Mouse (Mus musculus) layer of hippocampus, adult 11-12 months (tissue): Measurements from ENCODE around the gene Cabp4.

Source experiments
- DNase-seq: peaks from one replicate; pipeline ENCODE4 v3.0.0; 2022; ENCODE audit warnings: low spot score

The Cabp4 gene

GRCm38 (mm10) chr19:4164721-4165120, 20.9 kb upstream of the Cabp4 start:
- DNase-seq, result no peak

DNA sequence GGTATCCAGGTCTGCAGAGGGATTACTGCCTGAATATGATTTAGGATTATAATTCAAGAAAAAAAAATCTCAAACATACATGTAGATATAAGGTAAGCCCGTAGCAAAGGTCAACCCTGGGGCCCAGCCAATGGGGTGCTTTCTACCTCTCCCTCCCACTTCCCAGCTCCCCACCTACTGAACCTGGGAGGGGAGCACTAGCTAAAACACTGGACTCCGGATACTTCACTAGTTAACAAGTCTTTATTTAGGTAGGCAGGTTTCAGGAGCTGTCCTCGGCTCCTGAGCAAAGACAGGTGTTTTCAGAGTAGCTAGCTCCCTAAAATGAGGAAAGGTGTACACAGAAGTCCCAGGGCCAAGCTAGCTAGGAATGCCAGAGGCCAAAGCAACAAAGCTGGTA, 20.3 kb upstream of the Cabp4 start:
- no peak for DNase-seq

GRCm38 (mm10) chr19:4163543-4163887, 19.7 kb upstream of the Cabp4 start:
- DNase-seq, result no peak

GRCm38 (mm10) chr19:4162646-4163542, 19.1 kb upstream of the Cabp4 start, which contains the start of gene Rps6kb2:
Gene Rps6kb2, minus strand, starts transcription at chr19:4163354.
- peak; percentile 98 for DNase-seq

GRCm38 (mm10) chr19:4159049-4159448, 15.2 kb upstream of the Cabp4 start:
- DNase-seq, result no peak

DNA sequence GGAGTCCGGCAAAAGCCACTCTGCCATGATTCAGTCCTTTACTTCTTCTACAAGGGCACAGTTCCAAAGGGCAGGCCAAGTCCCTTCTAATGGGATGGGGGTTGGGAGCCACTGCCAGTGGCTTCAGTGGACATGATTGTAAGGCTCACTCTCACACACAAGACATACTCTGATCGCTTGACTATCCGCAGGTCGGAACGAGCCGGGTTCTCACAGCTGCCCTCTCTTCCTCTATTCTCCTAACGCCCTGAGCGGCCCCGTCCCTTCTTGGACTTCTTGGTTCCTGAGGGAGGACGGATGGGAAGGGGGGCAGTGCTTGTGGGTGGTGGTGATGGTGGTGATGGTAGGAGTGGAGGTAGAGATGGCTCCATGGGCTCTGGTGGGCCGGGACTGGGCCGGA, 12.9 kb upstream of the Cabp4 start:
- no peak for DNase-seq

- no peak for DNase-seq
Measured at GRCm38 (mm10) chr19:4156073-4156579, 12.3 kb upstream of the Cabp4 start.

- no peak for DNase-seq
Measured at GRCm38 (mm10) chr19:4155223-4156072, 11.6 kb upstream of the Cabp4 start.

- no peak for DNase-seq
Measured at GRCm38 (mm10) chr19:4154437-4155222, 10.8 kb upstream of the Cabp4 start.

DNA sequence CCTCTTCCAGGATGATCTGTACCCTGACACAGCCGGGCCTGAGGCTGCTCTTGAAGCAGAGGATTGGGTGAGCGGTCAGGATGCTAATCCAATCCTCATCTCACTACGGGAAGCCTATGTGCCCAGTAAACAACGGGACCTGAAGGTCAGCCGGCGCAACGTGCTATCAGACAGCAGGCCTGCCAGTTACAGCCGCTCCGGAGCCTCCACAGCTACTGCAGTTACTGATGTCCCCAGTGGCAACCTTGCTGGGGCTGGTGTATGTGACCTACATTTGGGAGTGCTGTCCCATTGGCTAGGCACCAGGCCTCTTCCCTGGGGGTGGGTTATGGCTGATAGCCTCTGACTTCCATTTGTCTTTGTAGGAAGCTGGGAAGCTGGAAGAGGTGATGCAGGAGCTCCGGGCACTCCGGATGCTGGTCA, 9.4 kb upstream of the Cabp4 start, which contains the start of gene Ptprcap:
TSS of gene Ptprcap (plus strand) at position 373 of the 423 bp plus-strand sequence.
- DNase-seq, result no peak

DNA sequence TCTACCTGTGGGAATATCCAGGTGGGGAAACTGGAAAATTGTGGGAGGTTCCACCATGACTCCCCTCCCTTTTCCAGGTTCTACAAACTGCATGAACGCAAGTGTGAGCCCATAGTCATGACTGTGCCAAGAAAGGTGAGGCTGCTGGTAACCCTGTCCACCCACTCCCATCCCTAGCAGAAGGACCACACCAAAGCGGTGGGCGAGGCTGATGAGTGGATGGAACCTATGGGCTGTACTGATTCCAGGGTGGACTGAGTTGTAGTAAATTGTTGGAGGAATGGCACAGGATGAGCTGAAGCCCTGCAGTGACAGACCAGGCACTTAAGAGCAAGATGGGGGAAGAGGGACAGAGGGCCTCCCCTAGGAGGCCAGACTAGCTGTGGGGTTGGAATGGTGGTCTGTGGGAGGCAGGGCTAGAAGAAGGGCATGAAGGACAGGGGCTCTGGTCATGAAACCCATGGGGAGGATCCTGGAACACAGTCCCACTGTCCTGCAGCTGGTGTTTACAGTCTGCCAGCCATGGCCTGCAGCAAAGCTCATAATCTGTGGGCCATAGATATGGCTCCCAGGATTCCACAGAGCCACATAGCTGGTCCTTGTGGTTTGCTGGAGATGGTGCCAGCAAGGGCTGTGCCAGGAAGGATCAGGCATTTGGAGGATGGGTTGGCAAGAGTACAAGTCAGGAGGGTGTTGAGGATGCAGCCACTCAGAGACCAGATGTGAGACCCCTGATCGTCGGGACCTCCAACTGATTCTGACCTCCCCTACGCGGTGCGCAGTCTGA, 8.8 kb upstream of the Cabp4 start:
- no peak for DNase-seq

DNA sequence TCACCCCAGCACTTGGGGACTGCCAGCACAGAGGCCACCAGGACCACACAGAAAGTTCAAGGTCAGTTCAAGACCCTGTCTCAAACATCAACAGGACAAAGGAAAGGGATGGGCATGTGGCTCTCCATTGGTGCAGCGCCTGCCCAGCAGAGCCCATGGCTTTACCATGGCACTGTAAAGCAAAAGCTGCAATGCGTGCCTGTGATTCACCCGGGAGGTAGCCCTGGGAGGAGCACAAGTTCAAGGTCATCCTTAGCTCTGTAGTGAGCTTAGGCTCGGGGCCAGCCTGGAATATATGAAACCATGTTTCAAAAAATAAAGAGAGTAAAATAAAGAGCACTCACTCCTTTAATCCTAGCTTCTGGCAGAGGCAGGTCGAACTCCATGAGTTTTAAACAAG, 8.1 kb upstream of the Cabp4 start:
- no peak for DNase-seq

GRCm38 (mm10) chr19:4151488-4151860, 7.6 kb upstream of the Cabp4 start:
- DNase-seq, result no peak

DNA sequence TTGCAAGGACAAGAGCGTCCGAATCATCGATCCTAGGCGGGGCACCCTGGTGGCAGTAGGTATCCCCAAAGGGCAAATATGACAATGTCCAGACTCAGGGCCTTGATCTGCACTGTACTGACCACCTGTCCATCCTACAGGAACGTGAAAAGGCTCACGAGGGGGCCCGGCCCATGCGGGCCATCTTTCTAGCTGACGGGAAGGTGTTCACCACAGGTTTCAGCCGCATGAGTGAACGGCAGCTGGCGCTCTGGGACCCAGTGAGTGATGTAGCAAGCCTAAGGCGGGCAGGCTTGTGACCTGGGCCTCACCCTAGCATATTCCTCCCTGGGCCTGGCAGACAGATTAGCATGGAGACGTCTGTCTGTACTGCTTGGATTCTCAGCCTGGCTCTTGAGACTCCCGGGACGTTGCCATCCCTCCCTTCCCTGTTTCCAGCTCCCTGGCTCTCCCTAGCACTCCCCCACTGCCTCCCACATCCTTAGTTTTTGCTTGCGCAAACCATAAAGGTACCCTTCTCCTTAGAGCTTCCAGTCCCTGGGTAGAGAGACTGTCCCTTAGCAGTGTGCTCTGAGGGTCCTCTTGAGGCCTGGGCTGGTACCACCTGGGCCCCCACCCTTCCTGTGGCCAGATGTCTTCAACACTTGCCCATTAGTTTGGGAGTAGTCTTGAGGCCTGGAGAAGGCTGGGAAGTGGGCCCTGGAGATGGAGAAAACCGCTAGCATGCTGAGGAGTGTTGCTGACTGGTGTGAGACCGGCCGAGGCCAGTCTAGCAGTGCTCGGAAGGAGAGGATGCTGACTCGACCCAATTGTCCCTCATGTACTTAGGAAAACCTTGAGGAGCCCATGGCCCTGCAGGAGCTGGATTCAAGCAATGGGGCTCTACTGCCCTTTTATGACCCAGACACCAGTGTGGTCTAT, 7.0 kb upstream of the Cabp4 start:
- no peak for DNase-seq

GRCm38 (mm10) chr19:4149764-4150461, 6.1 kb upstream of the Cabp4 start:
- no peak for DNase-seq

- no peak for DNase-seq
Measured at GRCm38 (mm10) chr19:4149283-4149682, 5.5 kb upstream of the Cabp4 start.

DNA sequence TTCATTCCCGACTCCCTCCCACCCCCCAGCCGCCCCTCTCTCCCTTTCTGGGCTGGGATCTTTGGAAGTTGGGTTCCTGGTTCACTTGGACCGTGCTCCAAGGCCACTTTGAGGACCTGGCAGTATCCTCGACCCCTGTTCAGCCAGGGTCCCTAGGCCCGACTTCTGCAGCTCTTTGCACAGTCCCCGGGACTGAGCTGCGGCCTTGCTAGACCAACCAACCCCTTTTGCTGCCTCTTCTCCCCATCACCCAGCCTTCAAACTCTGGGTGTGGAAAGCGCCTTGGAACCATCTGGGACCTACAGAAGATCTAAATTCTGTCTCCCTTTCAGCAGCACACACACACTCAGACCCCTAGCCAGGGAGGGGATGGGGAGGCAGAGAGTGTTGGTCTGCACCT, 5.0 kb upstream of the Cabp4 start:
- no peak for DNase-seq

GRCm38 (mm10) chr19:4148491-4148806, 4.6 kb upstream of the Cabp4 start, which contains the start of gene Coro1b:
Gene Coro1b, plus strand, starts transcription at chr19:4148619.
- DNase-seq, result peak; percentile 96

DNA sequence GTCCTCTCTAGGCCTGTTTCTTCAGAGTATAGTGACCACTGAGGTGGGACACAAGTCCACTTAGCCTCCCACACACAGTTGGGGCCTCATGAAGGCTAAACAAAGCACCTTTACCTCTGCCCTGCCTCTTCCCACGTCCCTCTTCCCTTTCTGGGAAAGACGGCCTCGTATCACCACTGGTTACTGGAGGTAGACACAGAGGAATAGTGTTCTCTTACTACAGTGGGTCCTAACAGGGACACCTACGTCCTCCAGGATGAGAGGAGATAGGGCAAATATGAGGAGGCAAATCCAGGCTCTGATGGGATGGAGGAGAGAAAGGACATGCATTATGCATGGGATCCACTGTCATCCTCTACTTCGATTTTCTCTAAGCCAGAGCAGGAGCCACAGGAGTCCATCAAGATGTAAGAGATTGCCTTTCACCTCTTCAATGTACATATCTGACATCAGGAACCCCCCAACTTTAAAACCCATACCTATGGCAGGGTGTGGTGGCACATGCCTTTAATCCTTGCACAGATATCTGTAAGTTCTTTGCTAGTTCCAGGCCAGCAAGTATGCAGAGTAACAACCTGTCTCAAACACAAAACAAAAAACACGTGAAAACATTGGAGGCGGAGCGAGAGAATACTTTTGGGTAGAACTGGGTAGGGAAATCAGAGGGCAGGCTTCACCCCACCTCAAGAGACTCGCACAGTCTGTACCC, 4.1 kb upstream of the Cabp4 start:
- DNase-seq, result no peak
